Mouse (Mus musculus) gastrocnemius, adult 2 months (tissue): Measurements from ENCODE around the gene Hpse2. TPM values are rescaled to one million over a fixed set of nuclear protein-coding genes. Genes with fewer than 3 reads are reported as not detected.
"Not testable (repeated sequence)": the region's sequence is repeated elsewhere in the genome, so short reads cannot be mapped to it uniquely, and the experiment has no call there.

Experiments
- DNase-seq: peaks from one replicate; pipeline ENCODE4 v3.0.0; 2022
- H3K27ac ChIP-seq: fragments of 200-600 bp; 2 replicates; pipeline ENCODE4 v1.8.1; 2022; ENCODE audit warnings: mild to moderate bottlenecking
- H3K4me3 ChIP-seq: fragments of 200-600 bp; 2 replicates; pipeline ENCODE4 v1.8.1; 2022; ENCODE audit warnings: mild to moderate bottlenecking, moderate library complexity
- CTCF ChIP-seq: fragments of 200-600 bp; IDR thresholded peaks from 2 replicates; pipeline ENCODE4 v1.8.1; 2022; ENCODE audit warnings: antibody characterized with exemption, mild to moderate bottlenecking, moderate library complexity
- intact Hi-C: fragments of 180-260 bp; cut with DNase I; formaldehyde crosslinking; loops from one replicate; pipeline ENCODE4 v1.15.1; 2025
- total RNA-seq, 2 experiments: library from RNA; stranded (reverse); gene quantifications; 2 replicates each; pipeline ENCODE4 v1.2.3; 2021

Hpse2 gene
- total RNA-seq, 2 experiments from 2014 or later: not detected

DNA sequence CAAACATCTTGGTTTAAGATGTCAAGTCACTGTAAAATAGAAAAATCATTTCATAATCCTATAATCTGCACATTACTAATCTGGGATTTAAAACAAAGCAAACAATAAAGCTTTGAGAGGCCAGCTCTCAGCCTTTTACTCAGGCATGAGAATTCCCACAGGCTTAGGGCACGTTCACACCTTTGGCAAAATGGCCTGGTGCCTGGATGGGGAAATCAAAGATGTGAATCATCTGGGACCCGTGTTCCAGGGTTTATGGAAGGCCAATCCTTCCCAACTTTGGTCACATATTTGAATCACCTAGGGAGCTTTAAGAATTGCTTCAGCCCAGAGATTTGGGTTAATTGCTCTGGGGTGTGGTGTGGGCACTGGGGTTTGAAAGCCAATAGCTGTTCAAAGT, 590.3 kb downstream of the Hpse2 start:
- no peak for TF ChIP-seq CTCF
- DNase-seq: no peak
- intact Hi-C loops: loop anchor here (5.0 kb wide), 1 partner anchor 514 kb away; no protein-coding TSS in a partner anchor
- Histone ChIP-seq H3K27ac (no peak overlapping the region), H3K4me3 (no peak overlapping the region)

DNA sequence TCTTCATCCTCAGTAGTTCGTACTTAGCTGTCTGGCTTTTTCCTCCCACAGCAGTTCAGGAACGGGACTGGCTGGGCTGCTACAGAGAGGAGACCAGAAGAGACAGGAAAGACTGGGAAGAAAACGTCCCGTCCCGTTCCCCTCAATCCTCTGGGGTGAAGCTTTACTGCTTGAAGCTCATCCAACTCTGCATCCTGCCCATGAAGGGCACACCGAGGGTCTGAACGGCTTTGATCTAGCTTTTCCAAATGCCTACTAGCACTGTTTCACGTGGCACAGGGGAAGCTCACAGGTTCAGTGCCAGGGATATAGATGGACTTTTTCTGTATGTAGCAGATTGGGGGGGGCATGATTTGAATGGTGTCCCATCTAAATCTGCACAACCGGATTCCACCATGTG, 592.4 kb downstream of the Hpse2 start:
- Histone ChIP-seq H3K4me3 (peak overlapping the region; percentile 61; the same call in 1 of the 2 replicates), H3K27ac (no peak overlapping the region)
- TF ChIP-seq CTCF: no peak
- DNase-seq: no peak
- intact Hi-C loops: loop anchor here (5.0 kb wide), 1 partner anchor 516 kb away; no protein-coding TSS in a partner anchor

DNA sequence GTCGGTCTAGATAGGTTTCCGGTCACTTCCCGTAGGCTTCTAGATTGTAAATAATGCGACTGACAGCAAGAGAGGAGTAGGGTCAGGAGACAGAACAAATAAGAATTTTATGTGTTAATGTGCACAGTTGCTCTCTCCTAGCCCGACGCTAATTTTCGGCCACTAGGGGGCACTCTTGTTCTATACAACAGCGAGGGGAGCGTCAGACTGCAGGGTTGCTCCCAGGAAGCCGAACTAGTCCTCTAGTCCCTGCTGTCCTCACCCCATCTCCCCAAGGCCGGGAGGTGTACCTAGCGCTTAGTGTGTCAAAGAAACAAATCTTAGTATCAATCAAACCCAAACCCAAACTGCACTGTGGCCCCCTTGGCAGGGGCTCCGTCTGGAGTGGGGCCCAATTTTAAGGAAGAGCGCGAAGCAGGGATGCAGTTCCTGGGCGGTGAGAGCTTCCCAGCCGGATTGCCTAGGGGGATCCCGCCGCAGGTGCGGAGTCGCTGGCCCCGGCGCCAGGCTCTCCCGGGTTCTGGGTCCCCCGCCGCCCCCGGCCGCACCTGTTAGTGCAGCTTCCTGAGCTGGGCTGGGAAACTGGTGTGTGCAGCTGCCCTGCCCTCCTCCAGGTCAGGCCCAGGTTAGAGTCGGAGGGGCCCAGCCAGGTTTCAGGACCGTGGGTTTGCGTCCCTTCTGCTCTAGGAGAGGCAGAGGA, 593.1 kb downstream of the Hpse2 start:
- H3K27ac ChIP-seq: 0 out of 2 replicates have a peak overlapping the region, but pooled peaks have one; percentile 3
- H3K4me3 ChIP-seq: peak overlapping the region; percentile 61
- TF ChIP-seq CTCF: peak; percentile 96
- intact Hi-C loops: loop anchor here (5.0 kb wide), 2 partner anchors 517 to 687 kb away; no protein-coding TSS in a partner anchor
- DNase-seq: peak; percentile 84

DNA sequence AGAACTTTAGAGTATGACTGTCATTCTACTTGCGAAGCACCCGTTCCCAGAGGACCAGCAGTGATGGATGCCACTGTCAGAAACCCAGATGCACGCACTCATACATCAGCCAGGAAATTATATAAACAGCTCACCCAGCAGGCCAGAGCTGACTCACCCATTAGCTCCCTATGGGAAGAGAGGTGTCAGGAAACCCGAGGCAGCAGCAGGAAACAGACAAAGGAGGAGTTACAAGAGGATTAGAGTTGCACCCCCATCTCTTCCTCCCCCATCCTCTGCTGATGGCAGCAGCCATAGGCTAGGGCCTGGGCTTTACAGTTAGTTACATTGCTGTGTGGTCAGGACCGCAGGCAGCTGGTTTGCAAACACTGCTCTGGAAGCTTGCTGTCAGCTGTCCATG, 599.8 kb downstream of the Hpse2 start:
- no peak overlapping the region for H3K27ac ChIP-seq
- DNase-seq: no peak
- H3K4me3 ChIP-seq: no peak overlapping the region
- TF ChIP-seq CTCF: no peak
- intact Hi-C loops: no loop called here

DNA sequence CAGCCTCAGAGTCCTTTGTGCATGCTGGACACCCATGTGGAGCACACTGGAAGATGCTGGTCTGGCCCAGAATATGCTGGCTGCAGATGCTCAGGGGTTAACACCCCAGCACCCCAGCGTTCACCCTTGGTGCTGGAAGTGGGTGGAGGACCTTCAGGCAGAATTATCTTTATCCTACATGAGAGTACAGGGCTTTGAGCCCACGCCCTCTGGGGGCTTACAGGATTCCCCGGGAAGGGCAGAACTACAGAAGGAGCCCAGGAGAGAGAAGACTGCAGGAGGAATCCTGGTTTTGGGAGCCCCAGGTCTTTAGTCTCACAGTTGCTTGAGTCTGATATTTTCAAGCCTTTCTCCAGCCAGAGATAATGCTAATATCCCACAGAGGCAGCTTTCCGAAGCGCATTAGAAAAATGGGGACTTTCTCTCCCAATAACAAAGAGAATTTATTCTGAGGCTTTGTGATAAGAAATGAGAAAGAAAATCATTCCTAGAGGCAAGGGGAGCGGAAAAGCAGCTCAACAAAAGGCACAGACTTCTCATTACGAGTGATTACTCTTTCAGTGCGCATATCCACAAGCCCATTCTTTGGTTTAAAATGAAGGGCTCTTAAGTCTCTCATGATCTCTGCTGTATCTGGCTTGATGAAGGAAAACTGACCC, 602.5 kb downstream of the Hpse2 start:
- intact Hi-C loops: no loop called here
- Histone ChIP-seq H3K4me3 (no peak overlapping the region), H3K27ac (no peak overlapping the region)
- TF ChIP-seq CTCF: no peak
- no peak for DNase-seq

DNA sequence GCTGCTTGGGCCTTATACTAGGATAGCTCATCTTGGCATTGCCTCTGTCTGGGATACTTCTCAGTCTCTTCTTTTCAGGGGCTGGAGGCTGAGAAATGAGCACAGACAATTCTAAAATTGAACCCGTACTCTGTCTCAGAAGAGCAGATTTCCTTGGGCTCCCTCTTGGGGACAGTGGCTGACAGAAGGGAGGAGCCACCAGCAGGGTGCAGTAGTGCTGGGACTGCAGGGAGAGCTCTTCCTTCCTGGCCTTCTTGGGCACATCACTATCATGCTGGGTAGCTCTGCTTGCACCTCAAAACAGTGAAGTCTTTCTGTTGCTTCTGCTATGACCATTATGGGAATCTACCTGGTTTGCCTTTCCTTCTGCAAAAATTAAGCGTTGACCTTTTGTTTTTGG, 603.0 kb downstream of the Hpse2 start:
- no peak overlapping the region for H3K27ac ChIP-seq
- DNase-seq: no peak
- no peak overlapping the region for H3K4me3 ChIP-seq
- TF ChIP-seq CTCF: no peak
- intact Hi-C loops: no loop called here

DNA sequence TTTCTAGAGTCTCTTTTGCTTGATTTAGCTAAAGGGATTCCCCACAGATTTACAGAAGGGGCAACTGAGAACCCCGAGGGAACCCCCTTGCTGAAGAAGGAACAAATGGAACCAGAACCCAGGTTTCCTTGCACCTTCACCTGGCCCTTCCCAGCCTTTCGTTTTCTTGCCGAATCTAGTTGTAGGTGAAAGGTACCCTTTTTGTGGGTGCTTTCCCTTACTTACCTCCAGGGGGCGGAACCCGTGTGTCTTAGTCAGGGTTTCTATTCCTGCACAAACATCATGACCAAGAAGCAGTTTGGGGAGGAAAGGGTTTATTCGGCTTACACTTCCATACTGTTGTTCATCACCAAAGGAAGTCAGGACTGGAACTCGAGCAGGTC, 608.0 kb downstream of the Hpse2 start:
- Histone ChIP-seq H3K27ac (peak overlapping the region; percentile 90), H3K4me3 (peak overlapping the region; percentile 81)
- DNase-seq, intact Hi-C loops: not testable (repeated sequence)

DNA sequence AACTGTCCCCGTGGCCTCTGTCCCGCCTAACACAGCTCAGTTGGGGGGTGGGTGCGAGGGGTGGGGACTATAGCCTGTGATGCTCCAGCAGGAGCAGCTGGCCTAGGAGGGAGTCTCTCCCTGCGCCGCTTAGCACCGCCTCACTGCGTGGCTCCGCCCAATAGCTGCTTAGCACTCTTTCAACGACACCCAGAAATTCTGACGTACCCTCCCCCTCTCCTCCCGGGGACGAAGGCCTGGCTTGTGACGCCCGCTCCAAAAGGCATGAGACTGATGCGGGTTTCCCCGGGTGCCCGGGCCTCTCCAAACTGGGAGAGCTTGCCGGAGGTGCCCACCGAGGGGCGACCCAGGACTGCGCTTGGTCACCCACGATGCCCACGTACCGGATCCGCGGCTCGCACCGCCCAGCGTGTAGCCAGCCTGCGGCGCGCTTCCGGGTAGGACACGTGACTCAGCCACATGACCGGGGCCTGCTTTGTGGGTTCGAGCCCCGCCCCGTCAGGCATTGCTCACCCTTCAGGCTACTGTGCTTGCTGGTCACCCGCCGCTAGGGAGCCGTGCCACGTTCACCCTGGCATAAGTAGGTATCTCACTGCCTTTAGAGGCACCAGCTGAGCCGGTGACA, 608.5 kb downstream of the Hpse2 start, which contains the start of gene Hps1:
Hps1 (minus strand) TSS at position 448 of the 625 bp plus-strand sequence.
- no peak for TF ChIP-seq CTCF
- H3K4me3 ChIP-seq: peak within 1 kb of the TSS; percentile 81
- peak; percentile 89 for DNase-seq
- intact Hi-C loops: loop anchor here (10.0 kb wide), 1 partner anchor 195 kb away; no protein-coding TSS in a partner anchor
- peak within 1 kb of the TSS; percentile 90 for H3K27ac ChIP-seq

DNA sequence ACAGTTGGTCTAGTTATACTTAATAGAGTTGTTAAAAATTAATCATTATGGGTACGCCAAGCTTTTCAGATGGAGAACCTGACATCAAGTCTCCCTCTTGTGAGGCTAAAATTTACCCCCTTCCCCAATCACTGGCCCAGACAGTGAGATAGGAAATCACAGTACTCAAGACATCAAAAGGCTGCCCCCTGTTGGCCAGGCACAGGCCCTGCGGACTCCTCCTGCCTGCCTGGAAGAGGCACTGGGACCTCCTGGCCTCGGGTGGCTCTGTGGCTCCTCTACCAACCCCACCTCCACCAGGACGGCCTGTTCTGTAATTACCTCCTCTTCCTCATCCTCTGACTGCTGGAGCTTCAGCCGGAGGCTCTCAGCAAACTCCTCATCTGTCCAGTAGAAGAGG, 610.4 kb downstream of the Hpse2 start:
- peak; percentile 68 for TF ChIP-seq CTCF
- no peak overlapping the region for H3K27ac ChIP-seq
- no peak overlapping the region for H3K4me3 ChIP-seq
- peak; percentile 61 for DNase-seq
- intact Hi-C loops: loop anchor here (10.0 kb wide), 1 partner anchor 193 kb away; no protein-coding TSS in a partner anchor

DNA sequence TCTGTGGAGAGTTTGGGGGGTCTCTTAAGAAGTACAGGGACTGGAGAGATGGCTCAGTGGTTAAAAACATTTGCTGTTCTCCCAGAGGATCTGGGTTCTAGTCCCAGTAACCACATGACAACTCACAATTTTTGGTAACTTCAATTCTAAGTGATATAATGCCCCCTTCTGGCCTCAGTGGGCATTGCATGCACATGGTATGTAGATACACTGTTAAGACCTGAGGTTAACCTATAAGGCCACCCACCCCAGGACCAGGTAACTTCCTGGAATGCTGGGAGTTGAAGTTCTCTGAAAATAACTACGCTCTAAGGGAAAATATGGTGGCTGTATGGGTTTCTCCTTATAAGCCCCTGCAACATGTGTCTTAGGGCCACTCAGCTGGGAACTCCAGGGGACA, 611.3 kb downstream of the Hpse2 start:
- intact Hi-C loops: loop anchor here (10.0 kb wide), 1 partner anchor 192 kb away; no protein-coding TSS in a partner anchor
- peak; percentile 59 for TF ChIP-seq CTCF
- Histone ChIP-seq H3K4me3 (no peak overlapping the region), H3K27ac (no peak overlapping the region)
- no peak for DNase-seq

DNA sequence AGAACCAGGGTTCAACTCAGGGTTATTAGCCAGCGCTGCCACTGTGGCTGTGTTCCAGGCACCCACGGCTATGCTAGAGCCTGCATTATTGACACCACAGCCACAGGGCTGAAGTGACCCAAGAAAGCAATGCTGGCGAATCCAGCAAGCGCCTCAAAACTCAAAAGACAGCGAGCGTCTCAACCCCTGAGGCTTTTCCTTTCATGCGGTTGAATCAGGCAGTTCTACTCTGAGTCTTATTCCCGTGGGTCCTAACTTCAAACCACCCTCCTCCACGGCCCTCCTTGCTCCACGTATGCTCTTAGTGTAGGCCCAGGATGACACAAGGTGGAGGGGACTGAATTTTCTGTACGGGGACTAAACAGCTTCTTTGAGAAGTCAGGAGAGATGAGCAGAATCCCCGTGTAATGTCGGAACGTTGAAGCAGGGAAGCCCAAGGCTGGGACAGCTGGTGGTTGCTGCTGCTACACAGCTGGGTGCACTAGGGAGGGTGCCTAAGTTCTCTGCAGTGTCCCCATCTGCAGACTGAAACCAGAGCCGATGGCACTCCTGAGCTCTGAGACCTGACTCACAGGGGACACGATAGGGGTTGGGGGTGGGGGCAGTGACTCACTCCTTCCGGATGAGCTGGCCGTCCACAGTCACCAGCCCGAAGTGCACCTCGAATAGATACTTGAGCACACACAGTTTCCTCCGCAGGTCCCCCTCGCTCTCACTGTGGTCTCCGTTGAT, 617.8 kb downstream of the Hpse2 start:
- no peak overlapping the region for H3K4me3 ChIP-seq
- no peak for DNase-seq
- intact Hi-C loops: loop anchor here (10.0 kb wide), 1 partner anchor 186 kb away; no protein-coding TSS in a partner anchor
- TF ChIP-seq CTCF: no peak
- H3K27ac ChIP-seq: no peak overlapping the region

DNA sequence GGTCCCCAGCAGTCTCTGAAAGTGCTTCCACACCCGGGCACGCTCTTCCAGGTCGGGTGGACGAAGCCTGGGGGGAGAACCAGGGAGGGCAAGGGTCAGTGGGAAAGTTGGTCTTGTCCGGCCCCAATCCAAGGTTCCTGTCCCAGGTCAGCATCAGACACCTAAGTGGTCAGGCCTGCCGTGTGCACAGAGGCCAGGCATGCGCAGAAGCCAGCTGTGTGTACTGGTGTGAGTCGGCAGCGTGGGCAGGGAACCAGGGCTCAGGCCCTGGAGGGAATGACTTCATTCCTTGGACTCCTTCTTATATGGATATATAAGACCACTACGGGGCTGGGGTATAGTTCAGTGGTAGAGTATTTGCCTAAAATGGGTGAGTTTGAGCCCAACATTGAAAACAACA, 618.5 kb downstream of the Hpse2 start:
- H3K4me3 ChIP-seq: no peak overlapping the region
- no peak for TF ChIP-seq CTCF
- no peak for DNase-seq
- no peak overlapping the region for H3K27ac ChIP-seq
- intact Hi-C loops: loop anchor here (10.0 kb wide), 1 partner anchor 185 kb away; no protein-coding TSS in a partner anchor
